Mouse (Mus musculus): ENCODE data around the gene Tmem106c. TPM values are rescaled to one million over a fixed set of nuclear protein-coding genes. Genes with fewer than 3 reads are reported as not detected.
A peak's percentile ranks its signal among the peaks of the same experiment; 100 is the strongest.

Gene Tmem106c
- polyA plus RNA-seq, 1 experiment from 2014 or later, result 31.9 TPM

DNA sequence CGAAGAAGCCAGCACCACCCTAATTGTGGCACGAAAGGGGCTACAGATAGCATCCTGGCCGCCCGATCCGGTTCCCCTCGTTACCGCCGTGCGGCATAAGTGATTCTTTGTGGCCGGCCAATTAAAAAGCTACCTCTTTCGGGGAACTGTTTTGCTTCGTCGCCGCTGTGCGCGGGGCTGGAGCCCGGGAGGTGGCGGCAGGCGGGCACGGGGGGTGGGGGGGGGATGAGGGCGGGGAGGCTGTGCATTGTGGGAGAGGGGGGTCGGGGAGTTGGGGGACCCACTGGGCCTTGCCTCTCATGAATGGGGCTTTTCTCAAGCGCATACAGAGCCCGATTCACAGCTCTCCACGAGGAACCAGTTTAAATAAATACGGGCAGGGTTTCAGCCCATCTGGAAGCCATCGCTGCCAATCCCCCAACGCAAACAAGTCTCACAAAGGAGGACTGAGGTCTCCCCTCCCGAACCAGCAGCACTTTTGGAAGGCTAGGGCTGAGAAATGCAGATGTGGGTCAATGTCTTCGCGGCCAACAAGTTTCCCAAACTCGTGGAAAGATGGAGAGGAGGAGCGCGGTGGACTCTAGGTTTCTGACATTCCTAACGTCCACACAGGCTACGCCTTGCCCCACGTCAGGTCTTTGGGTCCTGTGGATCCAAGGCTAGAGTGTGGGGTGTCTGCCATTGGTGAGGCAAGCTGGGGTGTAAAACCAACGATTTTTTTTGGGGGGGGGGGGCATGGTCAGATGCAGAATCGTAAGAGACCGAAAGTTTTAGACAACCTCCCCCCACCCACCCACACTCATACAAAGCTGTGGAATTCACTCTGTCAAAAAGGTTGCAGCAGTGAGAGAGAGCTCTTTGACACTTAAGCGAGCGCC is 38.4 kb downstream of the Tmem106c start:
- peaks cover 44% of the 10 kb centered on the region for H3K4me1 ChIP-seq (replicated peaks)
- no peaks in the 10 kb centered on the region for H3K9me3 ChIP-seq (replicated peaks)
- H3K4me3 ChIP-seq, result peak overlapping the region; percentile 48
- H3K4me2 ChIP-seq, result peak overlapping the region; percentile 82
- under 1% methylated on average over 42 of the region's 42 CpGs for WGBS
- peaks cover 90% of the 10 kb centered on the region for H3K27me3 ChIP-seq
- no peak overlapping the region for H3K27ac ChIP-seq
- no peaks in the 10 kb centered on the region for H3K36me3 ChIP-seq
- H3K9ac ChIP-seq, result peak overlapping the region; percentile 1; the same call in 1 of the 2 replicates
- no peak for ATAC-seq (replicated peaks; ENCODE audit: insufficient number of reproducible peaks, insufficient read depth, low FRiP score, low read depth)

DNA sequence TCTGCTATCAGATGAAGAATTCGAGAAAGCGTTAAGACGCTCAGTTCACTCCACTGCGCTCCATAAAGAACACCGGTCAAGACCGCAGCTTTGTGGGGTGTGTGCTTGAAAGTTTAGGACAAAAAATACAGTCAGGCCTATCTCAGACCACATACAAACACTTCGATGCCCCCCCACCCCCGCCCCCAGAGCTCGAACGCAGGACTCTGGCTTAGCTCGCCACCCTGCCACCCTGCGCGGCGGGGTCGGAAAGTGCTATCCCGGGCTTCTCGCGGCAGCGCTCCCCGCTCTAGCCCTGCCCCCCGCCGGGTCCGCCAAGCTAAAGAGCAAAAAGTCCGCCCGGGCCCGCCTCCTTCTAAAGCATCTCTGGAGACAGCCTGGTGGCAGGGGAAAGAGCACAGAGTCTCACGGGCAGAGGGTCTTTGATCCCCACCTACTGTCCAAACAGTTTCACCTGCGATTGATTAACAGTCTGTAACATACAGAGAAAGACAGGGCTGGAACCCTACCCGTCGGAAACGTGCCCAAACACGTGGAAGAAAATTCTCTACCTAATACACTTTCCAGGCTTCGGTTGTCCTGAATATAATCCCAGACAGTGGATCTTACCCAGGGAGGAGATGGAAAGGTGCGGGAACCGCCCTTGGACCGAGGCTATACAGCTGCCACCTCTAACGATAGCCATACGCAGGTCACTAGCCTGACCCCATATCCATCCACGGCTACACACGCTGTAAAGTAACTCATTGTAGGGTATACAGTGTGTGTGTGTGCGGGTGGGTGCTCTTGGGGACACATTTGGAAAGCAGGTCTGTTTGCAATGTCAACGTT is 39.2 kb downstream of the Tmem106c start:
- 2% methylated on average over 42 of the region's 42 CpGs for WGBS
- peaks cover 44% of the 10 kb centered on the region for H3K4me1 ChIP-seq (replicated peaks)

DNA sequence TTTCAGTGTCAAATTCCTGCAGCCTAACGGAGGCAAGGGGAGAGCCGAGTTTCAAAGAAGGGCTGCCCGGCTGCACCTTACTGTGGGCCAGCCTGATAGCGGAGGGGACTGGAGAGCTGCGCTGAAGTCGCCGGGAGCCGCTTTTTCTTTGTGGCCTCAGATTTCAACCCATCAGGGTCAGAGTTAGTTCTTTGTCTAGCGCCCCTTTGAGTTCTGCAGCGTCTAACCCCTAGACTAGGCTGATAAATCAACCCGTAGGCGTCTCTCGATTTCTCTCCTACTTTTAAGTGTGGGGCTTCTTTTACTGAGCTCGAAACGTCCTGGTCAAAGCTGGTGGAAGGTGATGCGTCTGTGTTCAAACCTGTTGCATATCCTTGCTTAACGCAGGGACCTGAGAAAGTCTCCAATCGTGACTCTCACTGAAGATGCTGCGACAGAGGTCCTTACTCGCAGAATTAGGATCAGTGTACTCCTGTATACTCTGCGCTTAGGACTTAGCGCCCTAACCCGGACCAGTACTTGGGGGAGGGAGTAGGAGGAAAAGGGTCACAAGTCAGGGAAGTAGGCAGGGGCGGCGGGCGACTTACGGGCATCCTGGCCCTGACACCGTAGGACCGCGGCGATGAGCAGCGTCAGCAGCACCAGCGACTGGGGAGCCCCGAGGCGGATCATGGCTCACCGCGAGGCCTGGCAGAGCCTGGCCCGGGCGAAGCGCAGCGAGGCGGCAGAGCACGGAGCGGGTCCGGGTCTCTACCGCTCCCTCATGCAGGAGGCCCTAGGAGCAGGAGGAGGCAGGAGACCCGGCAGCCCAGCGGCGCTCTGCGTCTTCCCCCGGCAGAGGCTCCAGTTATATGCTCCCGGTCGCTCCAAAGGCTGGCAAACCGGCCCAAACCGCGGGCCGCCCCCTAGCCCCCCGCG is 40.1 kb downstream of the Tmem106c start, which contains the start of gene Col2a1:
Gene Col2a1, minus strand, starts transcription at position 874 of the 918 bp plus-strand sequence.
- Histone ChIP-seq H3K4me1 (replicated peaks) (peaks cover 44% of the 10 kb centered on the region), H3K4me3 (peak within 1 kb of the TSS; percentile 48), H3K4me2 (peak within 1 kb of the TSS; percentile 82), H3K9ac (peak within 1 kb of the TSS; percentile 43), H3K27ac (no peak within 1 kb of the TSS), H3K27me3 (peaks cover 86% of the 10 kb centered on the region), H3K9me3 (replicated peaks) (no peaks in the 10 kb centered on the region), H3K36me3 (no peaks in the 10 kb centered on the region)
- ATAC-seq (replicated peaks; ENCODE audit: insufficient number of reproducible peaks, insufficient read depth, low FRiP score, low read depth), result no peak
- WGBS, result 1% methylated on average over 59 of the region's 59 CpGs

More for the DNA sequence above, 39.2 kb downstream of the Tmem106c start:
- peaks cover 94% of the 10 kb centered on the region for H3K27me3 ChIP-seq
- peak overlapping the region; percentile 82 for H3K4me2 ChIP-seq
- H3K4me3 ChIP-seq, result peak overlapping the region; percentile 48
- no peaks in the 10 kb centered on the region for H3K9me3 ChIP-seq (replicated peaks)
- H3K27ac ChIP-seq, result no peak overlapping the region
- ATAC-seq (replicated peaks; ENCODE audit: insufficient number of reproducible peaks, insufficient read depth, low FRiP score, low read depth), result no peak
- no peak overlapping the region for H3K9ac ChIP-seq
- H3K36me3 ChIP-seq, result no peaks in the 10 kb centered on the region

DNA sequence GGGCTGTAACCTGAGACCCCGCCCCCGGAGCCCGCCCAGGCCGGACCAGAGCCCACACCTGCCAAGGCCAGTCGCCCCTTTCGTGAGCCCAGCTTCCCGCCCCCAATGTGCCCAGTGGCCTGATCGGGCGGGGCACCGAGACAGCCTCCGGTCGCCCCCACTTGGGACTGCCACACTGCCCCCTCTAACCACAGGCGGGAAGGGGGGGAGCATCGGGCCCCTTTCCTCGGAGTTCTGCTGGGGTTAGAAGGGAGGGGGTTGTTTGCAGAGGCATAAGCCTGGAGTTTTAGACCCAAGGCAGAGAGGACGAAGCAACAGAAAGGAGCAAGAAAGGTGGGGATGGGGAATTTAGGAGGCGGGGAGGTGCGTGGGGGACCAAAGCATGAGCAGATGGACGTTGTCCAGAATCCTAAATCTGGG is 40.8 kb downstream of the Tmem106c start:
- no peak overlapping the region for H3K27ac ChIP-seq
- peak overlapping the region; percentile 48 for H3K4me3 ChIP-seq
- WGBS, result 4% methylated on average over 19 of the region's 19 CpGs
- H3K4me1 ChIP-seq (replicated peaks), result peaks cover 44% of the 10 kb centered on the region
- no peak for ATAC-seq (replicated peaks; ENCODE audit: insufficient number of reproducible peaks, insufficient read depth, low FRiP score, low read depth)
- H3K27me3 ChIP-seq, result peaks cover 80% of the 10 kb centered on the region
- H3K36me3 ChIP-seq, result no peaks in the 10 kb centered on the region
- no peaks in the 10 kb centered on the region for H3K9me3 ChIP-seq (replicated peaks)
- H3K4me2 ChIP-seq, result peak overlapping the region; percentile 82
- H3K9ac ChIP-seq, result peak overlapping the region; percentile 43

DNA sequence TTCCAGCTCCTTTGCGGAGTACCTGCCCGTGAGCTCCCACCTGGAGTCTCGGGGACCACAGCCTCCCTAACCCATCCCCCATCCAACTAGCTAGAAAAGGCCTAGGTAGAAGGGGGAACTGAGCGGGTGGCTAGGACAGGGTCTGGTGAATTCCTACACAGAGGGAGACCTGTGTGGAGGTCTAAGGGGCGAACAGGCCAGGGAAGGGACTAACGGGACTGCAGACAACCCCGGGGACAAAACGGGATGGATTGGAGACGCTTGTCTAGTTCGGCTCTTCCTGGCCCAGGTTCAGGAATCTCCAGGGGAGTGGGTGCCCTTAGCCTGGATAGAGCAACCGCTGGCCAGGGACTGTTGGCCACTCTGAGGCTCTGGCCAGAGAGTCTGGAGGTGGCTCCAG is 41.2 kb downstream of the Tmem106c start:
- WGBS, result 23% methylated on average over 11 of the region's 11 CpGs
- peaks cover 75% of the 10 kb centered on the region for H3K27me3 ChIP-seq

DNA sequence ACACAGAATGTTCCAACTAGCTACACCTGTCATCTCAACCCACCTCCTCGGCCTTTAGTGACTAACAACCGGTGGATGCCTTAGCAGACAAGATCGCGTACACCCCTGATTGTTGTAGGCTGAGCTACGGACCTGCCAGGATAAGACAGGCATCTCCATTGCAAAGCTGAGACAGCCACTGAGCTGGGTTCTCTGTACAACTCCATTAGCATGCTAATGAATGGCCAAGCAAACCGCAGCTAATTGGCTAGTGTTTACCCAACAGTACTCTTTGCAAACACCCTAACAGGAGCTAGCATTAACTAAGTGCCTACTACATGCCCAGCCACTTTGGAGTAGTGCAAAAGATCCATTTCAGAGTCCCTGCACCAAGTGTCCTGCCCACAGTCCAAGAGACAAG is 48.8 kb downstream of the Tmem106c start:
- Histone ChIP-seq H3K4me2 (no peak overlapping the region), H3K9ac (no peak overlapping the region), H3K36me3 (no peaks in the 10 kb centered on the region), H3K27ac (no peak overlapping the region), H3K9me3 (replicated peaks) (no peaks in the 10 kb centered on the region), H3K27me3 (peaks cover 5% of the 10 kb centered on the region; the same call in 1 of the 2 replicates), H3K4me3 (no peak overlapping the region), H3K4me1 (replicated peaks) (no peaks in the 10 kb centered on the region)
- 73% methylated on average over 6 of the region's 6 CpGs for WGBS
- no peak for ATAC-seq (replicated peaks; ENCODE audit: insufficient number of reproducible peaks, insufficient read depth, low FRiP score, low read depth)

More for the DNA sequence above, 41.2 kb downstream of the Tmem106c start:
- H3K27ac ChIP-seq, result no peak overlapping the region
- H3K4me1 ChIP-seq (replicated peaks), result peaks cover 44% of the 10 kb centered on the region
- ATAC-seq (replicated peaks; ENCODE audit: insufficient number of reproducible peaks, insufficient read depth, low FRiP score, low read depth), result no peak
- peak overlapping the region; percentile 48 for H3K4me3 ChIP-seq
- no peak overlapping the region for H3K9ac ChIP-seq
- peak overlapping the region; percentile 82; the same call in 1 of the 2 replicates for H3K4me2 ChIP-seq
- no peaks in the 10 kb centered on the region for H3K9me3 ChIP-seq (replicated peaks)
- H3K36me3 ChIP-seq, result no peaks in the 10 kb centered on the region

DNA sequence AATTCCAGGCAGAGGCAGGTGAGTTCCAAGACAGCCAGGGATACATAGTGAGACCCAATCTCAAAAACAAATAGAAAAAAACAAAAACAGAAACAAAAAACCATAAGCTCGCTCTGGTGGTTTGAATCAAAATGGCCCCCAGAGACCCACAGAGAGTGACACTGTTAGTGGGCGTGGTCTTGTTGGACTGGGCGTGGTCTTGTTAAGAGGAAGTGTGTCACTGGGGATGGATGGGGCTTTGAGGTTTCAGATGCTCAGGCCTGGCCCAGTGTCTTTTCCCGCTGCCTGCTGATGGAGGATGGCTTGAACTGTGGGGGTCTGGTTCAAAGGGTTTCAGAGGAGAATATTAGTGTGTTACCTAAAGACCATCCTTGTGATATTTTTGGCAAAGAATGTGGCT is 53.9 kb downstream of the Tmem106c start:
- 76% methylated on average over 4 of the region's 4 CpGs for WGBS
- Histone ChIP-seq H3K9me3 (replicated peaks) (no peaks in the 10 kb centered on the region), H3K36me3 (no peaks in the 10 kb centered on the region), H3K27ac (no peak overlapping the region), H3K4me2 (no peak overlapping the region), H3K4me1 (replicated peaks) (no peaks in the 10 kb centered on the region), H3K27me3 (no peaks in the 10 kb centered on the region), H3K4me3 (no peak overlapping the region), H3K9ac (no peak overlapping the region)
- ATAC-seq (replicated peaks; ENCODE audit: insufficient number of reproducible peaks, insufficient read depth, low FRiP score, low read depth), result no peak

DNA sequence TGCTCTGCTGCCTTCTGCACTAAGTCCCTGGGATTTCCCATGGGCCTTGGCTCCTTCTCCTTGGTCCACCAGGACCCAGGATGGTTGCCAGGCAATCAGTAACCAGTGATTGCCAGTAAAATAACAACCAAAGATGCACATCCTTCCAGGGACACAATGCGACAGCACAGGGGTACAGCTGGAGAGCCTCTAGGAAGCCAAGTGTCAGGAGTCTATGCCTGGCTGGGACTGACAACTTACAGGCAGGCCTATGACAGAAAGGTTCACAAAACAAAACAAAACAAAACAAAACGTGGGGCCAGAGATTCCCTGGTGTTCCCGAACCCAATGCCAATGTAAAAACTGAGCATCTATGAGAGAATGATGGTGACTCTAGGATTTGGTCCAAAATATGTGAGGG is 55.0 kb downstream of the Tmem106c start:
- no peak overlapping the region for H3K9ac ChIP-seq
- H3K27ac ChIP-seq, result no peak overlapping the region
- H3K9me3 ChIP-seq (replicated peaks), result no peaks in the 10 kb centered on the region
- H3K4me1 ChIP-seq (replicated peaks), result no peaks in the 10 kb centered on the region
- no peak overlapping the region for H3K4me3 ChIP-seq
- WGBS, result 55% methylated on average over 3 of the region's 3 CpGs
- no peaks in the 10 kb centered on the region for H3K27me3 ChIP-seq
- no peak for ATAC-seq (replicated peaks; ENCODE audit: insufficient number of reproducible peaks, insufficient read depth, low FRiP score, low read depth)
- no peak overlapping the region for H3K4me2 ChIP-seq
- no peaks in the 10 kb centered on the region for H3K36me3 ChIP-seq

All from heart, embryonic 15.5 days (tissue).